In the genomic region with DNA sequence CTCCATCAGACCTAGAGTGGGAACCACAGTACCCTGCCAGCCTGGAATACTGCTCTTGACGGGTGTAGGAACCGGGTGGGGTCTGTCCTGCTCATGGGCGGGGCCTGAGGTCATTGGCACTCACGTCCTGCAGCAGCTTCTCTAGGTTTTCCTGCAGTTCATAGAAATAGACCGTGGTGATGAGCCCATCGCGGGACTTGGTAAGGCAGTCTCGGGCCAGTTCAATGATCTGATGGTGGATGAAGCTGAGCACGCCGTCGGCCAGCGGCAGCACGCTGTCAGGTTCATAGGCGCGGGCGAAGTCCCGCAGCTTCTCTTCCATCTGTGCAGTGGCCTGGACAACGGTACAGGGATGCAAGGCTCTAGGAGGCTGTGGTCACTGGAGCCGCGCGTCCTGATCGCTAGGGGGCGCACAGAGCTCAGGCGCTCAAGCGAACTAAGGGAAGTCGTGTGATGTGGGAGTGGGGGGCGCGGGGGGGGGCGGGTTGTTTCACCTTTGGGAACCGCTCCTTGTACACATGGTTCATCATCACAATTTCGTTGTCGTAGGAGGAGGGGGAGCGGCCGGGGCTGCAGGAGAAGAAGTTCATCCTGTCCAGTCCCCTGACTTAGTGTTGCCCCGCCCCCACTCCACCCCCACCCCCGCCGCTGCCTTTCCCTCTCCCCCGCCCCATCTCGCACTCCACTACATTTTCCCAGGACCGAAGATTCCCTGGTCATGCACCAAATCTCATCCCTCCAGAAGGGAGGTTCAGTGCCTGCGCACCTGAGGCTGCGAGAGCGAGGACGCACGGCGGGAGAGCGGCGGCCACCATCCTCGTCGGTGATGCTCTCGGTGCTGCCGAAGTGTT, we compare ENCODE assay signal across 1 mouse cellular context.
A peak's percentile ranks its signal among the peaks of the same experiment; 100 is the strongest.
TF ChIP-seq lines count a peak whose summit lies in the region.

No protein-coding gene starts in this region.

TF ChIP-seq in MEL, 35 proteins besides CTCF, POLR2A, EP300 and RAD21:
- no peak for TF ChIP-seq JUND (IDR thresholded peaks at IDR 0.05; ENCODE audit: low read depth, low read length)
- TF ChIP-seq NRF1 (IDR thresholded peaks at IDR 0.05; ENCODE audit: insufficient read depth, low read depth, low read length, poor library complexity, severe bottlenecking) = no peak
- TF ChIP-seq GABPA (IDR thresholded peaks at IDR 0.05; ENCODE audit: low read depth, low read length) = no peak
- TF ChIP-seq SMC3 (IDR thresholded peaks at IDR 0.05; ENCODE audit: low read depth, low read length) = peak; percentile 37
- TF ChIP-seq MAX (IDR thresholded peaks at IDR 0.05; ENCODE audit: low read length) = no peak
TF ChIP-seq in MEL: peak in this region for 1.
